Comparison of ENCODE assay signal across 24 mouse cellular contexts in the genomic region with DNA sequence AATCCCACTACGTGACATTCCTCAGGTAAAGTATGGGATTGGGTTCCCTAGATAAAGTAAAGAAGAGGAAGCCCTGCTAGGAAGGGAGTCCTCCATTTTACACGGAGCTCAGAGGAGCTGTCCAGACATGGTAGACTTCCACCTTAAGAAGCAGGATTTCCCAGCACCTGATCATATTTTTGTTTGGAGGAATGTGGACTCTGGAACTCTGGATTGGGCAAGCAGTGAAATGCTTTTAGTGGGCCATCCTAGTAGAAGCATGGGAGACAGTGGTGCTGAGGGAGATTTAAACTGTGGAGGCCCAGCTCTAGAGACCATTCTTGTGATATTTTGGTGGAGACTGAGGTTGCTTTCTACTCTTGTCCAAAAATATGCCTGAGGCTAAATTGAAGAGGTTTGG. TPM values are rescaled to one million over a fixed set of nuclear protein-coding genes. Genes with fewer than 3 reads are reported as not detected.
"Had no signal": no experiment of that assay in that cellular context is flagged by ENCODE, and none has a peak within 500 bp of the region (broad histone marks: within the 10 kb centered on the region; RNA-seq: fewer than 3 reads in every experiment).

No protein-coding gene starts in this region.

- H3K9ac ChIP-seq: forebrain, embryonic 15.5 days; forebrain, postnatal 0 days; heart, embryonic 13.5 days; heart, embryonic 15.5 days; hindbrain, embryonic 13.5 days; hindbrain, embryonic 15.5 days; limb, embryonic 12.5 days; liver, embryonic 13.5 days; liver, embryonic 15.5 days; liver, postnatal 0 days had no signal

- H3K36me3 ChIP-seq: forebrain, embryonic 15.5 days; heart, embryonic 13.5 days; heart, embryonic 15.5 days; hindbrain, embryonic 13.5 days; hindbrain, embryonic 15.5 days; limb, embryonic 10.5 days; limb, embryonic 12.5 days; liver, embryonic 13.5 days; liver, embryonic 15.5 days had no signal

- H3K4me3 ChIP-seq: forebrain, embryonic 15.5 days; heart, adult 2 months; heart, embryonic 13.5 days; heart, embryonic 15.5 days; hindbrain, embryonic 13.5 days; hindbrain, embryonic 15.5 days; layer of hippocampus, adult 2 months; left cerebral cortex, adult 2 months; limb, embryonic 10.5 days; limb, embryonic 12.5 days; liver, embryonic 13.5 days; liver, embryonic 15.5 days had no signal

- DNase-seq: forebrain, postnatal 0 days; gastrocnemius, postnatal 14 days; gastrocnemius, postnatal 36 days; heart, adult 2 months; heart, postnatal 14 days; heart, postnatal 36 days; kidney, adult 11 months; liver; liver, embryonic 13.5 days; liver, postnatal 0 days had no signal

- H3K27me3 ChIP-seq: forebrain, embryonic 15.5 days; heart, embryonic 13.5 days; heart, embryonic 15.5 days; hindbrain, embryonic 13.5 days; hindbrain, embryonic 15.5 days; limb, embryonic 12.5 days; liver, embryonic 13.5 days; liver, embryonic 15.5 days had no signal

- H3K4me2 ChIP-seq: forebrain, embryonic 15.5 days; heart, embryonic 11.5 days; heart, embryonic 13.5 days; heart, embryonic 15.5 days; hindbrain, embryonic 13.5 days; hindbrain, embryonic 15.5 days; limb, embryonic 12.5 days; liver, embryonic 13.5 days; liver, embryonic 15.5 days had no signal

- H3K9me3 ChIP-seq: forebrain, embryonic 15.5 days; heart, embryonic 13.5 days; heart, embryonic 15.5 days; hindbrain, embryonic 13.5 days; hindbrain, embryonic 15.5 days; limb, embryonic 10.5 days; limb, embryonic 12.5 days; liver, embryonic 13.5 days; liver, embryonic 15.5 days had no signal

- ATAC-seq: forebrain, embryonic 15.5 days; forebrain, postnatal 0 days; hindbrain, postnatal 0 days; intestine, embryonic 16.5 days; liver, postnatal 0 days had no signal

- H3K27ac ChIP-seq: forebrain, embryonic 15.5 days; heart, adult 2 months; heart, embryonic 13.5 days; heart, embryonic 15.5 days; hindbrain, embryonic 13.5 days; hindbrain, embryonic 15.5 days; hindbrain, postnatal 0 days; kidney, postnatal 0 days; layer of hippocampus, adult 2 months; left cerebral cortex, adult 2 months; limb, embryonic 10.5 days; limb, embryonic 12.5 days; liver, embryonic 13.5 days; liver, embryonic 15.5 days had no signal

- H3K4me1 ChIP-seq: heart, embryonic 13.5 days; heart, embryonic 15.5 days; hindbrain, embryonic 15.5 days; limb, embryonic 10.5 days; limb, embryonic 12.5 days had no signal

RNA-seq across cellular contexts. Expression of a gene that starts 59.3 kb away (rescaled TPM):
- total RNA-seq: hindbrain, postnatal 0 days had no signal
